Mouse (Mus musculus): ENCODE measurements around the gene Fads2.
A peak's percentile ranks its signal among the peaks of the same experiment; 100 is the strongest.

Gene Fads2

DNA sequence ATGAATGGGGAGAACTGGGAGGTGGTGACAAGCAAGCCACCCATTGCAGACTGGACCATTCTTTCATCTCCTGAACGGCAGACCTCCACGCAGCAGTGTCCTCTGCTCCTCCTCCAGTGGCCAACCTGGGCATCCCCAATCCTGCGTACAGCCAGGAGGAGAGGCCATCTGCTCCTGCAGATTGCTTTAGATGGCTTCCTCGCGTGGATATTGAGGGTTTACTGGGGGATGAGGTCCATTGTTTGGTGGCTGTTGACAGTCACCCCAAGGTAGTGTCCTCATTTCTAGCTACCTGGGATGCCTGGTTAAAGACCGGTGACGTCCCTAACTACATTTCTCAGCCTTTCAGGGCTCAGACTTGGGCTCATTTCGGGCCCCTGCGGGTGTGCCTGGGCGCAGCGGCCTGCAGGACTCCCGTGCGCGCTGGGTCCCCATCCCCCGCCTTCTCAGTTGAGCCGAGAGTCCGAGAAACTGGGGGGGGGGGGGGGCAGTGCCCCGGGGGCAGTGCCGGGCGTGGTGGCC lies 60.6 kb downstream of the Fads2 start:
- DNase-seq: no peak

DNA sequence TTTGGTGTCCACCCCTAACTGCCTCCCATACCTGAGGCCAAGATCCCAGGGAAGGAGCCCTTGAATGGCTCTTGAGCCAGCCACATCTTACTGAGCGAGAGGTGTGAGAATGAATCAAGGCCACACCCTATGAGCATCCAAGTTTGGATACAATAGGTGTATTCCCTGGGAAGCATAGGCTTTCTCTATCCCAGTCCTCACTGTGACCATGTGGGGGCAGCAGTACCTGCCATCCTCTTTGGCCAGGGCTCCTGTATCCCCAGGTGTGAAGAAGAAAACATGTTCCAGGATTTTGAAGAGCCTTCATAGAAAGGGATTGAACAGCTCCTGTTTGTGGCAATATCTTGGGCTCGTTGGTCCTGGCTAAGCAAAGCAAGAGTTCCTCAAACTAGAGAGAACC lies 61.9 kb downstream of the Fads2 start:
- no peak for DNase-seq

DNA sequence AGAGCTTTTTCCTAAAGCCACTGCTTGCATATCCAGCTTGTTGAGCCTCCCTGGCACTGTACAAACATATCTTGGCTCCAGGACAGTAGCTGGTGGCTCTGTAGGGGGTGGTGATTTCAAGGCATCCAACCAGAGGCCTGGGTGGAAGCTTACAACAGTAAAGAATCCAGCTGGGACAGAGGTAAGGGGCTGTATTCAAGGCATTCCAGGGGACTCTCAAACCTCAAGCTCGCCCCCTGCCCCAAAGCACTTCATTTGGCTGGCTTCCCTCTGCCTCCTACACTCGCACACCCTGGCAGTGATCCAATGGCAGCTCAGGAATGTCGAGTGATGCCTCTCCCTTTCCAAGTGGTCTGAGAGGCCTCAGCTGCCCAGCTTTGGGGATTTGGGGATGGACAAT lies 62.6 kb downstream of the Fads2 start:
- DNase-seq: peak; percentile 69

DNA sequence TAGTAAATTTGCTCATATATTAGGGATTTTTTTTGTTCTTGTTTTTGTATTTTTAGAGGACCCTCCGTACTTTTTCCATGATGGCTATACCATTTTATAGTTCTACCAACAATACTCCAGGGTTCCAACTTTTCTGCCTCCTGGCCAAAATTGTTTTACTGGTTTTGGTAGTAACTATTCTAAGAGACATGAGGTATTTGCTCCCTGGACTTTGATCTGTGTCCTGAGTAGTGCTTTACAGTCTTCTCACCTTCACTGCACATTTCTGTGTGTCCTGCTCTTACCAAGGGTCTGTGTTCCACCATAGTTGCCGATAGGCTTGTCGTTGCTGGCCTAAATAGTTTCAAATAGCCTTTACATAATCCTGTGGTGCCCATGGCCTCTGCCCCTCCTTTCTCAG lies 63.2 kb downstream of the Fads2 start:
- DNase-seq: no peak

DNA sequence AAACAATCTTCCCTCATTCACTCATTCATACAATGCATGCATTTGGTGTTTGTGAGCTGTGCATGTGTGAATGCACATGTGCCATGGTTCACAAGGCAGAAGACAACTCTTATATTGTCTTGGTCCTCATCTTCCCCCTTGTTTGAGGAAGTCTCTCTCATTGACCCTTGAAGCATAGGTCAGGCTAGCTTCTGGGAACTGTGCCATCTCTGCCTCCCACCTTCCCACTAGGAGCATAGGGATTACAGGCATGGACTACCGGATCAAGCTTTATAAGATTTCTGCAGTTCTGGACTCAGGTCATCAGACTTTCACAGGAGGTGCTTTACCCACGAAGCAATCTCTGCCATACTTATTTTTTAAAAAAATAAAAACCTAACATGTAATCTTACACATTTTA lies 64.0 kb downstream of the Fads2 start:
- DNase-seq: peak; percentile 71

DNA sequence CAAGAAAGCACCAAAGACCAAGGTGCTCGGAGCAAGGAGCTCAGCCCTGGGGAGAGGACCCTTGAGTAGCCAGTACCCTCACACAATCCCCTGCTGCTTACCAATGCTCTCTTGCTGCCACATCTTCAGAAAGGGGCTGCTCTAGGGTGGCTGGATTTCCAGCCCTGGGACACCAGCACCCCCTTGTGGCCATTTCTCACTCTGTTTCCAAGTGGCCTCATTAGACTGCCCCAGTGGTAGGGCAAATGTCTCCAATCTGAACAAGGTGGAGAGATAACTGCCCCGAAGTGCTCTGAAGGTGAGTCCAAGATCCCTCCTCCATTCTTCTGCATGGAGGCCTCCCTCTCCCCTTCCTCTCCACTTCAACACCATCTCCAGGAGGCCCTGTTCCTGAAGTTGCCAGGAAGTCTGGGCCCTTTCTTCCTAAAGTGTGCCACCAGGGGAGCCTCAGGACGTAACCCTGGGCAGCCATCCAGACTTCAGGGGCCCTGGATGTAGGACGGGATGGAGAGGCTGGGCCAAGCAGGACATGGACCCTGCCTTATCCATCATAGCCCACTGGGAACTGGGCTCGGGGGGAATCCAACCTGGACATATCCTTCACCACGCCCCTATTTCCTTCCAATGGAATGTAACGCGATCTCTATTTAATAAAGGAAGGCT lies 66.6 kb downstream of the Fads2 start:
- no peak for DNase-seq

DNA sequence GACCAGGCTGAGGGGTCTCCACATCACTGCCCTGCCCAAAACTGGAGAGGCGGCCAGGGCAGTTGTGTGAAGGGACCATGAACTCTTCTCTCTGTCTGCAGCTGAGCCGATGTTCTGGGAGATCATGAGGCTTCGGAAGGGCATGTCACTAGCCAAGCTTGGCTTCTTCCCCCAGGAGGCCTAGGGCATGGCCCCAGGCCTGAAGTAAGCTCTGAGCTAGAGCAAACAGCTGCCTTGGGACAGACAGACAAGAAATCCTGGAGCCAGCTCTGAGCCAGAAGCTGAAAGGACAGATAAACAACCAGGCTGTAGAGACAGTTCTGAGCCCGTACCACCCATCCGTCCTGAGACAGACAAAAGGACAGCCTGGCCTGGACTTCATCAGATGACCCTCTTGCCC lies 67.2 kb downstream of the Fads2 start:
- no peak for DNase-seq

DNA sequence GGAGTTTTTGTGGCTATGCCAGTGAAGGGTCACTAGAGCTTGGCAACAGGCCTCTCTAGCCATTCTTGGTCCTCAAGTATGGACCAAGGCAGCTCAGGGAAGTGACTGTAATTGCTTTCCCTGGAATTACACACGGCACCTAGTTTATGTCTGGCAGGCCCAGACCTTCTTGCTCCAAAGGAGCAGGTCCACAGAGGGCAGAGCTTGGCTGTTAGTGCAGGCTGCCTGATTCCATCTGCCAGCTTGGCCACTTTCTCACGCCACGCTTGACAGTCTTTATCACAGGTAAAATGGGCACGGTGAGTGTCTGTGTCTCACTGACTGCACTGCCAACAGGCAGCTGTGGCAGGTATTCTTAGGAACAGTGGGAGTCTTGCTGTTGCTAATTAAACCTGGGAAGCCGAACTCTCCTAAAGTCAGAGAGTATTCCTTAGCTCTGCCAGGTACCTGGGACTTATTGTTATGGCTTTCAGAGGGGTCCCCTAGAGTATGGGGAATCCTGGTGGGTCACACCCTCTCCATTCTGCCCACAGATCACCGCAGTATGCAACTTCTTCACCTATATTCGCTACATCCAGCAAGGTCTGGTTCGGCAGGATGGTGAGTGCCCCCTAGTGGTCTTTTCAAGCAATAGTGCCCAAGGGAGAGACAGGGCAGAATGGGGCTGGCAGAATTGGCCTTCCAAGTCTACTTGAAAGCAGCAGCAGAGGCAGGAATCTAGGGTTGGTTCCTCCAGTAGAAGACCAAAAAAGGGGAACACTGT lies 68.2 kb downstream of the Fads2 start:
- DNase-seq: no peak

DNA sequence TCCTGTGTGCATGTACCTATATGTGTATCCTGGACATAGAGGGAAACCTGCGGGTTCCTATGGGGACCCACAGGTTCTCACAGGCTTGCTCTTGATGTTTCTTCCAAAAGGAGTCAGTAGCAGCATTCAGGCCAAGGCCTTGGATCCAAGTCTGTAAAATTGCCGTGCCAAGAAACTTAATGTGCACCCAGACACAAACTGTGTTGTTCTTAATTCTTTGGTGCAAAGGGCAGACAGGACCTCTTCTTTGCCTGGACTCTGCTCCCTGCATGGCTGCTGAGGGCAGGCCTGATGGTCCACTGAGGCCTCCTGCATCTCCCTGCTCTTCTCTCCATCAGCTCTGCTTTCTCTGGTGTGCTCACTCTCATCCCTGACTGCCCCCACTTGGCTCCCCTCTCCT lies 71.8 kb downstream of the Fads2 start:
- peak; percentile 83 for DNase-seq

DNA sequence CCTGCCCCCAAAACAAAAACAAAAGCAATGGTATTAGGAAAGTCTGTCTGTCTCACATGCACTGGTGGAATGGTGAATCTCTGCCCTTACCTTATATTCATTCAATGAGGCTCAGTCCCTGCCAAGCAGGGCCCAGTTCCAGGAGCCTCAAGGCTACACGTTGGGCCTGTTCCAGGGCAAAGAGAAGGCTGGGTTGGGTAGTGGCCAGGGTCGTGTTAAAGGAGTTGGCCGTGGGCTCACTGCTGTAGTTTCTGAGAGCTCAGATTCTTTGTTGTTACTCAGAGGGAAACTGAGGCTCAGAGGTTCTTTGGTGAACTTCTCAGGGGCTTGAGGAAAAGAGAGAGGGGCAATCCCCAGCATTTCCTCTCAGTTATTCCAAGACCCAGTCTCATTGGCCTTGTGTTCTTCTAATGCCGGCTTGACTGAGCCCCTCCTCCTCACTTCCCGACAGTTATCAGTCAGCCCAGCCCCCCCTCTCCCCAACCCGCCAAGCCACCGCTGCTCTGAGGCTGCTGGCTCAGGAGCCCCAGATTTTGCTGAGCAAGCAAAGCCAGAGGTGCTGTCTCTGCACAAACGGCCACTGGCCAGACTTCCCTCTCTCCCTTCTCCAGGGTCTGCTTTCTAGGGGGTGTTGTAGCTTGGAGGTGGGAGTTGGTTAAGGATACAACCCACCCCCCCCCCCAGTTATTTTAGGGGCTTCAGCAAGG lies 76.2 kb downstream of the Fads2 start:
- peak; percentile 69 for DNase-seq

DNA sequence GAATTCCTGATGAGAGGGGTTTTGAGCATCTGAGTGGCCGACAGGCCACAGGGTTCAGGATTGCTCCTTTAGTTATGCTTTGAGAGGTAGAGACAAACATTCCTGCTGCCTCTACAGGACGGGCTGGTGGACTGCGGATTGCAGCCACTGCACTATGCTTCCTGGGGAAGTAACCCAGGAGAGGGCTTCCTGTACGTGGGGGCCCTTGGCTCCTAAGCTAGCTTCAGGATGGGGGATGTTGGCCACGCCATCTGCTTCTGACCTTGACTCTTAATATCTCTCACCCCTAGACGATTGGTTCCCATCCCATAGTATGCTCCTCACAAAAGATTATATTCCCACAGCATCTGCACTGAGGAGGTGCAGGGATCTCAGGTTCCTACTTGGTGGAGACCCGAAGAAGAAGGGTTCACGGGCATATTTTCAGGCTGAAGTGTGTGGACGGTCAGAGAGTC lies 78.2 kb downstream of the Fads2 start:
- no peak for DNase-seq

DNA sequence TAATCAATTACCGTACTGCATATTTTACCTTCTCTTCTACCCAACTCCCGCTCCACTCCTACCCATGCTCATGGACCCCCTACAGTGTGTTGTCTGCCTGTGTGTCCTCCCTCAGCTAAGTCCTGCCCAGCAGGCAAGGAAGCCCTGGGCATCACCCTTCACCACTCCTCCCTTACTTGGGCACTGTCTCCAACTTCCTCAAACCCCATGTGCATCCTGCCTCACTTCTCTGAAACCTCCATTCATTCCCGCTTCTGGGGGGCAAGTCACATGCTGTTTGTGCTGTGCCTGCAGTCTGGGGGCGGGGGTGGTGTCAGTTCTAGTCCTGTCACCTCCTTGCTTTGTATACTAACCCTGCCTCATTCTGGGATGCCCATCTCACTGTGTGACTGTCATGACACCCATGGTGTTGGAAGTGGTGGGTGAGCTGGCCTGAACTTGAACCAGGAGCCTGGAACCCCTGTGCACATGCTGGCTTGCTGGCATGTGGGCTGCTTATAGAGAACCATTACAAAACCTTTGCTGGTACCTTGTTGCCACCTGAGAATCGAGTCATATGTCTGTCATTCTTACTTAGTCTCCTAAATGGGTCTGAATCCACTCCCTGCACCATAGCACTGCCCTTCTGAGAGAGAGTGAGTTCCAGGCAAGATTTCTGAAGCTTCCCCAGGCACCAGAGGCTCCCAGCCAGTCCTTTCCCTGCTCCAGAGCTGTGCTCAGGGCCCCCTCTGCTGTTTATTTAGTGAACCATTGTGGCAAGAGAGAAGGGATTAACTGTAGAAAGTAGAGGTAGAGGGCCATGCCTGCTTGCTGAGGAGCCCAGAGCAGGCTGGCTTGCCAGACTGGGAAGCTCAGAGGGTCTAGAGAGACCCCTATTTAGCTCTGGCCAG lies 78.9 kb downstream of the Fads2 start:
- peak; percentile 54 for DNase-seq

DNA sequence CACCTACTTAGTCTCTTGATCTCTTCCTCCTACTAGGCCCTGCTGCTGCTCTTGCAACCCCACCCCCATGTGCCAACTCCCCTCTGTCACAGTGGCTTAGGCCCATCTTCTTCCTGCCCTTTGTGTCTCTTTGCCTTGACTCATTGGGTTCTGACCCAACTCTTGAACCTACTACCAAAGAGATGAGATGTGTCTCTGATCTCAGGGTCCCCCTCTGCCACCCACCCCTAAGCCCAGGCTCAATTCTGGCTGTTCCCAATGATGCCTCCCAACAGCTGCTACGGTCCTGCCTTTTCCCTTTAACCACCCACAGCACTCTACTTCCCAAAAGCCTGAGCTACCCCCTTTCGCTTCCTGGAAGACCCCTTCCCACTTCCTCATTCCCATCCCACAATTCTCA lies 79.6 kb downstream of the Fads2 start:
- DNase-seq: no peak

DNA sequence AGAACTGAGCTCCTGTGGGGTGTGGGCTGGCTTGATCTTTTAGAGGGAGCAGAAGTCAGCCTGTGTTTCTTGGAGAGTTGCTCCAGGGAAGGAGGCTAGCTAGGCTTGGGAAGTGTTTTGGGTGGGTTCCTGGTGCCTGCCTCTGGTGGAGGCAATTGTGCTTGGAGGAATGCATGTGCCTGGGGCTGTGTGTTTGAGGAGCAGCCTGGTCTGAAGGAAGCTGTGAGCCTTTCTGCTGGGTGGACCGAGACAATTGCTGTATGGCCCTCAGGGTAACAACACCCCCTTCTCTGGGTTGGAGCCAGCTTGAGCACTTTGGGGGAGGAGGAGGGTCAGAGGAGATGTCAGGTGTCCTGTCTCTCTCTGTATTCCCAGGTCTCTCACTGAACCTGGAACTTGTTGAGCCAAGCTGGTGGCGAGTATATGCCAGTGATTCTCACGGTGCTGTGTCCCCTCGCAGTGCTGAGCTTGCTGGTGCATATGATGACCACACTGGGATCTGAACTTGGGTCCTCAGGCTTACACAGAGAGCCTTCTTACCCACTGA lies 82.3 kb downstream of the Fads2 start:
- DNase-seq: no peak

DNA sequence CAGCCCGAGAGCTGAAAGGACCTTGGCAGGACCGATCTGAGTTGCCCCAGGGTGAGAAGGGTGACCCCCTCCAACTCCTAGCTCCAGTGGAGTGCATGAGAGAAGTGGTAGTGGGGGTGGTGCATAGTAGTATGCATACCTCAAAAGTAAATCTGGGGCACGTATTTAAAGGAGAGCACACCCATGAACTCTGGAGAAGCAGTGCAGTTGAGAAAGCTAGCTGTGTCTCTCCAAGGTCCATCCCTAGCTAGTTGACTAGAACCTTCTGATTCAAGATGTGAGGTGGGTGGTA lies 83.1 kb downstream of the Fads2 start:
- DNase-seq: no peak

DNA sequence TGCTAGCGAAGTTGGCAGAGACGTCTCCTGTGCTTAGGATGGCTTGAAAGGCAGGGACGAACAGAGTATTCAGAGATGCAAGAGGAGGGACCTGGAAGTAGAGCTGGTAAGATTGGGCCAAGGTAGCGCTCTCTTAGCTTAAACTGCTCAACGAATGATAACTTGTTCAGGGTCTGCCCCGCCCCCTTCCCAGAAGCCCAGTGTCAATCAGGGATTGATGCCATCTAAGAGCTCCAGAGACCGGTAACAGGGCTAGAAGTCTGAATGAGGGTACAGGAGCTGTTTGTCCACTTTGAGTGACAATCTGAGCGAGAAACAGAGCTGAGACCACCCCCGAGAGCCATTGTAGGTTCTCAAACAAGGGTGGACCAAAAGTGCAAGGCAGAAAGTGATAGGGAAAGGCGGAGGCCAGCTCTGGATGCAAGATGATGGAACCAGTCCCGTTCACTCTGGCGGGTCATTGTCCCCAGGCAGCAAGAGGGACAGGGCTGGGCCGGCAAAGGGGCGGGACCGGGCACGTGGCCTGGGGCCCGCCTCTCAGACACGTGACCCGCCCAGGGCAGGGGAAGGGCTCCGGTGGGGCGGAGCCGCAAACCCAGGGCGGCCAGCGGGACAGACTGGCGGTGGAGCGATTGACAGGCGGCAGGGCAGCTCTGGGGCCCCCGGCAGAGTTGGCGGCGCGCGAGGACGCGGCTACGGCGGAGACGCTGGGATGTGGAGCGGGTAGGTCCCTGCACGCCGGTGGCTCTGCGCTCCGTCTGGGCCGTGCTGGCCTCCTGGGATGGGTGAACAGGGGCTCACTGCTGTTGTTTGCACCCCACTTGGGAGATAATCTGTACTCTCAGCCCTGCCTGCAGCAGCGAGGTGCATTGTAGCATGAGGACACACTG lies 83.7 kb downstream of the Fads2 start:
- peak; percentile 90 for DNase-seq

DNA sequence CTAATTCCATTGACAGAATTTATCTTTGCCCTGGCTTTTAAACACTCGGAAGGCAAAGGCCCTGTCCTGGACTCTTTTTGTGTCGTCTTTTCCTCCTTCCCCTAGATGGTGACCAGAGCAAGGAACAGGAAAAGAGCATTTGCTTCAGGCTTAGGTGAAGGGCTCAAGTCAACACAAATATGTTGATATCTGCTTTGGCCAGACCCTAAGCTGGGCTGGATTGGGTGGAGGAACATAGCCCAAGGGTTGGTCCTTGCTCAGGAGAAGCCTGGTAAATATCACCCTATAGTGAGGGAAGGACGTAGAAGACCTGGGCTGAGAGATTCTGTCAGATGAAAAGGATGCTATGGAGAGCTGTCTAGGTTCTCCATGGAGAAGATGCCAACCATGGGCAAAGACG lies 85.4 kb downstream of the Fads2 start:
- no peak for DNase-seq

DNA sequence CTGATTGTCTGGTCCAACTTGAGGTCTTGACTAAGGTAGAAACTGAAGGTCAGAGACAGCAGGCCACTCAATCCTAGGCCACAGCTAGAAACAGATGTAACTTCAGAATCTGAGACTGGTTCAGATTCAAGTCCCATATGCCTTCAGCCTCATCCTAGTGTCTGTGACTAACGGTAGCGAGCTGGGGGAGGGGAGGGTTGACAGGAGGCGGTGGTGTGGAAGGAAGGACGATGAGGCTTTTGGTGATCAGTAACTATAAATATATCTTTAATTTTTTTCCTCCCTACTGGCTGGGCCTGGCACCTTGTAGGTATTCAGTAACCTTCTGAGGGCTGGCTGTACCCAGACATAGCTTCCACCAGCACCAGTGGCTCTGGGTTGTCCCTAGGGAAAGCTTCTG lies 86.1 kb downstream of the Fads2 start:
- no peak for DNase-seq

DNA sequence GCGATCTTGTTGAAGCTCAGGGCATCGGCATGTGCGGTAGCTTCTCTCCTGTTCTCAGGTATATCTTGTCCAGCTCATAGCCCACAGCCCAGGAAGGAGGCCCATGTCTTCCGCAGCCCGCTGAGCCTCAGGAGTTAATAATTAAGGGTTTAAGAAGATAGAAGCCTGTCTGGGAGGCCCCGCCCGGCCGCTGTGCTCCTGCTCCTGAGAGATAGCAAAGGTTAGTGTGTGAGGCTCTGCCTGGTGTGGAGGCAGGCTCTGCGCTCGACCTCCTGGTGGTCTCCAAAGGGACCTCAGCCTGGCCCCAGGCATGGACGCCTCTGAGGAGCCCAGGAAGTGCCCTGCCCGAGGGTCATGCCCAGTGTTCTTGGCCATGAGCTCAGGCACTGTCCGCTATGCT lies 86.7 kb downstream of the Fads2 start:
- peak; percentile 75 for DNase-seq

DNA sequence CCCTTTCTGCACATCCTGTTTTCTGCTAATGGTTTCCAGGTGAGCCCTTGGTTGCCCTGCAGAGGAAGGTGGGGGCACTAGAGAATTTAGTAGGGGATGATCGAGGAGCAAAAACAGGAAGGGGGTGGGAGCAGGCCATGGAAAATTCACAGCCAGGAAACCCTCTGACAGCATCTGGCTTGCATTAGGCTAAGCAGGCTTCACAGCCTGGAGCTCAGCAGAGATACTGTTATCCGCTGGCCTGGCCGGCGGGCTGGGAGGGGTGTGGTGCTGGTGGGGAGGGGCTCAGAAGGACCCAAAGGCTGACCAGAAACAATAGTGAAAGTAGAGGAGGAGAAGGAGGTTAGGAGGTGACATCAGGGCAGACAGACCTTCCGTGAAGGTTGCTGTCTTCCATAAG lies 87.6 kb downstream of the Fads2 start:
- no peak for DNase-seq

DNA sequence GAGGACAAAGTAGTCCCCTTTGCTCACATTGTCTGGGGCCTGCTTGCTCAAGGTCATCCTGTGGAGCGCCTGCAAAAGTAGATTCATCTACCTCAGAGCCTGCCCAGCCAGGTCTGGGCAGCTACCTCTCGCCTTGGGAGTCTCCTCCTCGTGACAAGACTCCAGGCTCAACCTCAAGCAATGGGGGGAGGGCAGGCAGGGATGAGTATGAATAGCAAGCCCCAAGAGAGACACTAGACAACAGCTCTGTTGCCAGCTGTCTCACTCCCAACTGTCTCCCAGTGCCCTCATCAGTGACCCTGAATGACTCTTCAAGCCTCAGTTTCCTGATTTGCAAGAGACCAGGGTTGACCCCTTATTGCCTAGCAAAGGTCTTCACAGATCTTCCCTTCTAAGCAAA lies 88.2 kb downstream of the Fads2 start:
- no peak for DNase-seq

DNA sequence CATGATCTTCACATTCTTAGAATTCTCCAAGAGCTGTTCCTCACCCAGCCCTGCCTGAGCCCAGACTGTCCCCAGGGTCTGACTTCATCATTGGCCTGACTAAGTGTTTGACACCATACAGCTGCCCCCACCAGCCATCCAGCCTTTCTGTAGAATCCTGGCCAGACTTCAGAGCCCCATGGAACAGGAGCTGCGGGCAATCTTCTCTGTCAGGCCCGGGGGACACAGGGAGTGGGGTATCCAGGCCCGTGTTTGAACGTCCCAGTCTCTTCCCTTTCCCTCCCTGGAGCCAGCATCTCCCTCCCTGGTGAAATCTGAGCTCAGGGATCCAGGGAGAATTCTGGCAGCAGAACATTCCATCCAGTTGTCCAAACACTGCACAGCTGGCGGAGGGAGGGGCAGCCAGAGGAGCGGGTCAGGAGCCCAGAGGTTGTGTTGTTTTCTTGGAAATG lies 88.7 kb downstream of the Fads2 start:
- no peak for DNase-seq
